Mouse (Mus musculus): ENCODE measurements at regions not wholly inside any gene's neighbourhood (a gene's known extent, or its start where the extent isn't known, plus 50 kb on each side); places are given as distances from the start of the nearest gene placed in this dataset.

- no peak for DNase-seq (ENCODE audit: low spot score in 2 of 2)
Observed at GRCm38 (mm10) chr7:36940611-36941010, 242.7 kb downstream of the Tshz3 start.

DNA sequence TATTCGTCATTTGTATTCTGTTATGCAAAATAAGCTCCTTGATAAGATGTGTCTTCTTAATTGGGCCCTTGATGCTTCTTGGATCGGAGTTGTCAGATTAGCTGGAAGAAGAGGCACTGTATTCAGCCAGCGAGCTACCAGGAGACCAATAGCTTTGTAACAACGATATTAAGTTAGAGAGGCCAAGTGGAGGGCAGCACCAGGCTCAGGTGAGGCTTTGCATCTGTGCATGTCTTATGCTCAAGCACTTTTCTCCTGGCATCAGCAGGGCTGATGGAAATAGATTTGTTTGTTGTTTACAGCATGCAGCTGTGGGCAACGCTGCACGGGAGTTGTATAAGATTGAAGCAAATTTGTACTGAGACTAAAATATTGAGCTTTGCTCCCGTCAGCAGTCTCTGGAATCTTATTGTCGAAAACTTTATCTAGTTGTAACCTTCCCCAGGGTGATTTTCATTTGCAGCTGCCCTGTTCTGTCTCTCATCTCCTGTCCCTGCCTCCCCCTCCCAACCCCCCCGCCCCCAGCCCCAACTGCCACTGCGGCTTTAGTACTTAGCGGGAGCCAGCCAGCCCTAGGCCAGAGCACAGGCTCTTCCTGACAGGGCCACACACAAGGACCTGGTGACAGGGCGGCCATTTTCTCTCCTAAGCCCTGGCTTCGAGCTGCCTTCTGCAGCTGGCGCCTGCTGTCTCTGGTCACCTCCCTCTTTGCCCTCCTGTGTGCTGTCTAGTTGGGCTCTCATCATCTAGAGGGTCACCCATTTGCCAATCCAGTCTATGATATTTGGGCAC, 247.3 kb downstream of the Tshz3 start:
- no peak for DNase-seq (ENCODE audit: low spot score in 2 of 2)

DNA sequence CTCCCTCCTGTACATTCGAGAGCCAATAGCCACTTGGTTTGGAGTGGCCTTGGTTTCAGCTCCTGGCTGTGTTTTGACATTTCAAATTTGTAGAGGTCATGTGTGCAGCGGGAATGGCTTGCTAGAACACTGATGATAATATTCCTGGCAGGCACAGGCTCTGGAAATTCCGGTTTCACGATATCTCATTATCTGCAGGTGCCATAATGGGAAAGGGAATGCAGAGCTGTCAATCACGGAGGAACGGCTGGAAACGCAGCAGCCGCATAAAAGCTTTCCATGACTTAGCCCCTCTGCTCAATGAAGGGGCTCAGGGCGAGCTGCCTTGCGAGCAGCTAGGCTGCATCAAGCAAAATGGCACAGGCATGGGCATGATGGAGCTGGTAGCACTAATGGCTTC, 251.6 kb downstream of the Tshz3 start:
- DNase-seq (ENCODE audit: low spot score in 2 of 2) = no peak

- no peak for DNase-seq (ENCODE audit: low spot score in 2 of 2)
Observed at GRCm38 (mm10) chr7:36955376-36955775, 257.5 kb downstream of the Tshz3 start.

GRCm38 (mm10) chr7:36958255-36958654, 260.3 kb downstream of the Tshz3 start:
- DNase-seq (ENCODE audit: low spot score in 2 of 2) = no peak

DNA sequence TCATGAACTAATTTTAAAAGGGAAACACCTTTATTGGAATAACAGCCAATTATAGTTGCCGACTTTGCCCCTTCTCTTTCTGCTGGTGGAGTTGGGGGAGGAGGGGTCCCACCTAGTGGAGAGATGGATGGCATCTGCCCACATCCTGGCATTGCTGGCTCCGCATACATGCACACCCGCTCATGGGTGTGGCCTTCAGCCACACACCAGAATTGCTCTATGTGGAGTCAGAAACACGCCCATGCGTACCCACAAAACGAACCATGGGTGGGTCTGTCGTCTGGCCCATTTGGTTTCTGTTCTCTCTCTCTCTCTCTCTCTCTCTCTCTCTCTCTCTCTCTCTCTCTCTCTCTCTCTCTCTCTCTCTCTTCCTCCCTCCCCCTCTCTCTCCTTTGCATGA, 273.9 kb downstream of the Tshz3 start:
- DNase-seq (ENCODE audit: low spot score in 2 of 2) = no peak

DNA sequence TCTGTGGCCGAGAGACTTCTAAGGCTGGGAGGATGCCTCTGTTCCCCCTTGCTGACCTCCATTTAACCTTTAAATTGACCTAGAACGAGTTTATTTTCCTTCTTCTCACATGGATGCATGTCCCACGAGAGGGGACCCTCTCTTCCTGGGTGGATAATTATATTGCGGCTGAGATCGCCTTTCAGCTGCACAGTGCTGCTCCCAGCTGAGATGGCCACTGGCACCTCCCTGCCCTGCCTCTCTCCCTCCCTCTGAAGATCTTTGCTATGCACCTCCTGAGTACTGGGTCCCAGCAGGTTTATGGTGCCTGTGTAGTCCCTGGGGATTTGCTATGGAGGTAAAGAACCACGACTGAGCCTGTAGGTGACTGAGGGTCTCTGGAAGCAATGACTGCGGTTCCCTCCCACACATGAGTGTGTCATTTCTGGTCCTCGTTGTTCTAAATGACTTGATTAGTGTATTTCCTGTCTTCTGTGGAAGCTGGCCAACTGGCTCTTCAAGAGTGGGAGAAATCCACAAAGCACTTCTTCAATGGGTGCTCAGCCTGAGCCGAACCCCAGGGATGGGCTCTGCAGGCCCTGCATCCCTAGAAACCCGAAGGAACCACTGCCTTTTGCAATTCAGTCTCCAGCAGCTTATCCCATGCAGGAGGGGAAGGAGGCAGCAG, 275.9 kb downstream of the Tshz3 start:
- DNase-seq (ENCODE audit: low spot score in 2 of 2) = no peak

- DNase-seq (ENCODE audit: low spot score in 2 of 2) = no peak
Observed at GRCm38 (mm10) chr7:36974573-36974972, 276.7 kb downstream of the Tshz3 start.

GRCm38 (mm10) chr7:36975475-36975874, 277.6 kb downstream of the Tshz3 start:
- no peak for DNase-seq (ENCODE audit: low spot score in 2 of 2)

- DNase-seq (ENCODE audit: low spot score in 2 of 2) = no peak
Observed at GRCm38 (mm10) chr7:36977819-36978218, 279.9 kb downstream of the Tshz3 start.

- DNase-seq (ENCODE audit: low spot score in 2 of 2) = no peak
Observed at GRCm38 (mm10) chr7:36989380-36989779, 291.5 kb downstream of the Tshz3 start.

DNA sequence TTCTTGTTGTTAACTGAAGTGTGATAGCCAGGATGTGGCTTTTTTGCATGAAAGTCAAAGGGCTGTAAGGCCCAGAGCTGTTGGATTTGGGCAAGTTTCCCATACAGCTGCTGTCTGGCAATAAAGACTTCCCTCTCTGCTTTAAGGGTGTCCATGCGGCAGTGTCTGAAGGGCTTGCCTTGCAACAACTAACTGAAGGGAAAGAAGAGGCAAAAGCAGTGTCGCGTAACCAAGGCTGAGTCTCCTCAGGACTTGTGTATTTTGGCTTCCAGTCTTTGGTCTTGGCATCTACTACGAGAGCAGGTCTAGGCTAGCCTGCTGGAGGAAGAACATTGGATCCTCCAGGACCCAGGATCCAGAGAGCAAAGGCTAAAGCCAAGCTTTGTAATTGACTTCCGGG, 306.7 kb downstream of the Tshz3 start:
- DNase-seq (ENCODE audit: low spot score in 2 of 2) = no peak

GRCm38 (mm10) chr7:37005701-37006100, 307.8 kb downstream of the Tshz3 start:
- no peak for DNase-seq (ENCODE audit: low spot score in 2 of 2)

DNA sequence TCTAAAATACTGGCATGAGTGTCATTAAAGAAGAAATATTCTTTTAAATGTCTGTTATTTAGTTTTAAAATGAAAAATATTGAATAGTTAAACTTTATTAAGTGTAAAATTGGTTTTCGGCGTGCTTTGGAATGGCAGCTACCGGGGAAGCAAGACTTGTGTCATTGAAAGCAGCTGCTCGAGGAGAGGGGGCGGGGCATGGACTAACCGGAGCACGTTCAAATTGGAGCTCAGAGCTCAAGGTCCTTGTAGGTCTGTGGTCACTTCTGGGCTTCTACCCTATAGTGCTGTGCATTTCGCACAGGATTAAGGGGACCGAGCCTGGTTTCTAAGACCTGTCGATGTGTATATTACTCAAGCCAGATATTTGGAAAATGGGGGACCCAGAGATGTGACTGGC, 309.0 kb downstream of the Tshz3 start:
- no peak for DNase-seq (ENCODE audit: low spot score in 2 of 2)

GRCm38 (mm10) chr7:37011180-37011754, 313.3 kb downstream of the Tshz3 start:
- no peak for DNase-seq (ENCODE audit: low spot score in 2 of 2)

GRCm38 (mm10) chr7:37020078-37020477, 322.2 kb downstream of the Tshz3 start:
- DNase-seq (ENCODE audit: low spot score in 2 of 2) = no peak

DNA sequence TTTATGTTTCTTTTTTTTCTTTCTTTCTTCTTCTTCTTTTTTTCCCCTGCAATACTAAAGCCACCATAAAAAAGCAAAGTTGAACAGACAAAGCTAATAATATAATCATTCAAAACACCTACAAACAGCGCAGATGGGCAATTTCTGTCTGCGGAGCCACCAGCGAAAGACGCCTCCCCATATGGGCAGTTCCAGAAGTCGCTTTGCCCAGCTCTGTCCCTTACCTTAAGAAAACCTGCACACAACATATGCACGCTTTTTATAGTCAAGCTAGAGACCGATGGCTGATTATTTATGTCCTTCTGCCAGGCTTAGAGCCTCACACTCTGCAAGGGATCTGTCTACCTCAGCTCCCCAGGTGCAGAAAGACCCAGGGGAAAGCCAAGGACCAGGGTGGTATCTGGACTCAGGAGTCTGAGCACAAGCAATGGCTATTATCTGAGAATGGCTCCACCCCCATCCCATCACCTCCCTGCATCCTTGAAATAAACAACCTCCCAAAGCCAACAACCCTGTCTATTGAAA, 326.6 kb downstream of the Tshz3 start:
- DNase-seq (ENCODE audit: low spot score in 2 of 2) = no peak

DNA sequence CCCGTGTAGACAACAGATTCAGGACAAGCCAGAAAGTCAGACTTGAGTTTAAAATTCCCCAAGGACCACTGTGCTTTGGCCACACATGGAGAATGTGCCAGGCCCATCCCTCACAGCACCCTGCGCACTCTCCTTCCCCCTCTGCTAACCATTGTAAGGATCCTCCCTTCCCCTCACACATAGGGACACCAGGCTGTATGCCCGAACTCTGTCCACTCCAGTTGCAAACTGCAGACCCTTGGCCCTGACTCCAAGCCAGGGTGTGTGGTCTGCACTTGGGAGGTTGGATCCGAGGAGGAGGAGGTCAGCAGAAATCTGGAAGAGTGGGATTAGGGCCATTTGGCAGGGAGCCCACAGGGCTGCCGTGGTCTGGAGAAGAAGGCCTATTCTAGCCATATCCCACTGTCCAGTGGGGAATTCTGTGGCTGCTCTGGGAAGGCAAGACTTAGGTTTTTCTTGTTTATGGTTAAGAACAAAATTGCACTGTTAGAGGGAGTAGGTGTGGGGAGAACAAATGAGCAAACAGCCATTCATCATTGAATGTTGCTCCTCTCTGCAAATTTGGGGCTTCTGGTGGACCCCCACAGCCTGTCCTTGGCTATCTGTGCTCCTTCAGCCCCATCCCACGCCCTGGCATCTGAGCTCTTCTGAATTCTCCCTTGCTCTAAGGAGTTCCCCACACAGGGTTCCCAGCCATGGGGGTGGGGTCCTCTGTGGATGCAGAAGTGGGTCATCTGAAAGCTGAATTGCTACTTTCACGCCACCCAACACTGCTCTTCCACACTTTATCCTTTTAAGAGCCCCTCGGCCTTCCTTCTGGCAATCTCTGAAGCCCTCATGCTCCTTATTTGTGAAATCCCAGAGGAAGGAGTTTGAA, 366.9 kb downstream of the Tshz3 start:
- DNase-seq (ENCODE audit: low spot score in 2 of 2) = no peak

DNA sequence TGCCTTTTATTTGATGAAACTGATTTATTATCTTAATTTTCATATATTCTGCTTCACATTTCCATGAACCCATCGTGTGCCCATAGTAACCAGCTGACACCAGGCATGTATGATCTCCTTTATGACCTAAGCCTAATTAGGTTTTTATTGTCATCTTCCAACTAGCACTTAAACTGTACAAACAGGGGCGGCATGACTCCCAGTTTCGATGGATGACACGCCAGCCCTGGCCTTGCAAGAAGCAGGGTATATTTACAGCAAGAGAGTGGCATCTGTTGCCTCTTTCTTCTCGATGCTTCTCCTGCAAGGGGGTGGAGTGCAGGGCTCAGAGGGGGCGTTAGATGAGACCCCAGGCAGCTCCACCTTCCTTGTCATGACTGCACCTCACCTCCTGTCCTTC, 379.8 kb downstream of the Tshz3 start:
- DNase-seq (ENCODE audit: low spot score in 2 of 2) = no peak

GRCm38 (mm10) chr7:37078140-37078539, 380.2 kb downstream of the Tshz3 start:
- no peak for DNase-seq (ENCODE audit: low spot score in 2 of 2)

- no peak for DNase-seq (ENCODE audit: low spot score in 2 of 2)
Observed at GRCm38 (mm10) chr7:37089726-37090125, 391.8 kb downstream of the Tshz3 start.

DNA sequence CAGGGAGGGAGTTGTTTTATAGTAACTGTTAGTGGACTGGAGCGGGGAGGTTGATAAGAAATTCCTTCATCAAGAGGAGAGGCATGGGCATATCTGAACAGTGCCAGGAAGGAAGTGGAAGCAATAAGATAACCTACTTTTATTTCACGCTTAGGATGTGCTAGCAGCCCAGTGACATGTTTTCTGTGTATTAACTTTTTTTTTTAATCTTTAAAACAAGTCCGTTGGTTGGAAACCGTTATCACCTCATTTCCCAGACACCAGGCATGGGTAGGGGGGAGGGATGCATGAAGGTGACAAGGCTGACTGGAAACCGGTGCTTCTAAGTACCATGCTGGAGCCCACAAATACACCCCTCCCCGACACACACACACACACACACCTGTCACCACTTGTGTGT, 394.7 kb downstream of the Tshz3 start:
- DNase-seq (ENCODE audit: low spot score in 2 of 2) = no peak

All from frontal cortex, postnatal 25 days (tissue).